Mouse (Mus musculus) lung, postnatal 10 days (tissue): ENCODE results near the gene Iapp.
A peak's percentile ranks its signal among the peaks of the same experiment; 100 is the strongest.
"Not testable (repeated sequence)": the region's sequence is repeated elsewhere in the genome, so short reads cannot be mapped to it uniquely, and the experiment has no call there.

Experiments used
- DNase-seq: peaks from one replicate; pipeline ENCODE4 v3.0.0; 2021

The Iapp gene

DNA sequence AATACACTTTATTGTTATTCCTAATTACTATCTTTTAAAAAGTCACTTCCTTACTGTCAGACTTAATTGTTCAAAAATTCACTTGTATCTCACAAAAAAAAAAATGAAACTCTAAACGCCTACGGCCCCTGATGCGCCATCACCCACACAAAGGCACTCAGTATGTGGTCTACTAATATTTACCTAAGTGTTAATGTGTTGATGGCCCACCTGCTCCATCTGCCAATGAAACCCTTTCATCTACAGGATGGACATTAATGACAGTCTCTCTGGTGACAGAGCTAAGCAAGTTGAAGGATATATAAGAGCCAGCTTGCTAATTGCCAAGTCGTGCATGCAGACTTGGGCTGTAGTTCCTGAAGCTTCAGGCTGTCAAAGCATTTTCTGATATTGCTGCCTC, at the start of gene Iapp:
TSS of gene Iapp (plus strand) at position 326 of the 400 bp plus-strand sequence.
- DNase-seq = no peak

DNA sequence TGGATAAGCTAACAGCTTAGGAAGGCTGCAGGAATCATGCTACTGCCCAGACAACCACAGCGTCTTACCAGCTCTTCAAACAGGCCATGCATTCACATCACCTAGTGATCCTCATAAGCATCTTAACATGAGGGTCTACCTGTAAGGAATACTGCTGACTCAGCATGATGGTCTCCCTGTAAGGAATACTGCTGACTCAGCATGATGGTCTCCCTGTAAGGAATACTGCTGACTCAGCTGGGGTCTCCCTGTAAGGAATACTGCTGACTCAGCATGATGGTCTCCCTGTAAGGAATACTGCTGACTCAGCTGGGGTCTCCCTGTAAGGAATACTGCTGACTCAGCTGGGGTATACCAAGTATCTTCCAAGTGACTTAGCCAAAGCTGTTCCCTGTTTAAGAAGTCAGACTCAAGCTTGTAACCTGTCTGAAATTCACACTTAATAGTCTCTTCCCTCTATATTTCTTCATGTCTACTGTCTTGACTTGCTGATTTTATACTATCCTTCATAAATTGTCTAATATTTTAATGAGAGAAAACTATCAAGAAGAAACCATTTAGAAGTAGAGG, 47.4 kb upstream of the Iapp start:
- DNase-seq = not testable (repeated sequence)

DNA sequence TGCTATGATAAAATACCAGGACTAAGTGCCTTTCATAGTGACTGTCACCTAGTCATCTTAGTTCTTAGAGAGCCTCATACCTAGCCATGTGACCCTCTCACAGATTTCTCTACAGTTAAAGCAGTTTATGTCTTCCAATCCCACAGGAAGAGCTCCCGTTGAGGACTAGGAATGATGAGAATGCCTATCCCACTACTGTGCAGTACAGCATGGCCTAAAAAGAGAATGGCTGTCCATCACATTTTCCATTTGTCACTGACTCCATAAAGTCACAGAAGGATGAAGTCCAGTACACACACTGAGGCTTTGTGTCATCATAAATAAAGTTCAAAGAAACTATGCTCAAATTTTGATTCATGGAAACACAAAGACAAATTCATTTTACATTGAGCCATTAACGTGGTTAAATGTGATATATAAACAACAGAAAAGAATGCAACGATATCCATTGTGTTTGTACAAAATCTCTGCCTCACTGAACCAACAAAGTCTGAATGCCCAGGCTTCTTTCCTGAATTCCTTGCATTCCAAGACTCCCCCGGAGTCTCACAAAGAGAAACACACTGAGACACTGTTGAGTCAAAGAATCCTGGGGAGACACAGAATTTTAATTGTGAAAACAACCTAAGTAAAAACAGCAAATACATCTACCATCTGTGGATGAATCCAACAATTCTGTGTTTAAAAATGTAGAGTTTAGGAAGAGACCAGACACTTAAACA, 22.3 kb upstream of the Iapp start:
- DNase-seq = no peak

DNA sequence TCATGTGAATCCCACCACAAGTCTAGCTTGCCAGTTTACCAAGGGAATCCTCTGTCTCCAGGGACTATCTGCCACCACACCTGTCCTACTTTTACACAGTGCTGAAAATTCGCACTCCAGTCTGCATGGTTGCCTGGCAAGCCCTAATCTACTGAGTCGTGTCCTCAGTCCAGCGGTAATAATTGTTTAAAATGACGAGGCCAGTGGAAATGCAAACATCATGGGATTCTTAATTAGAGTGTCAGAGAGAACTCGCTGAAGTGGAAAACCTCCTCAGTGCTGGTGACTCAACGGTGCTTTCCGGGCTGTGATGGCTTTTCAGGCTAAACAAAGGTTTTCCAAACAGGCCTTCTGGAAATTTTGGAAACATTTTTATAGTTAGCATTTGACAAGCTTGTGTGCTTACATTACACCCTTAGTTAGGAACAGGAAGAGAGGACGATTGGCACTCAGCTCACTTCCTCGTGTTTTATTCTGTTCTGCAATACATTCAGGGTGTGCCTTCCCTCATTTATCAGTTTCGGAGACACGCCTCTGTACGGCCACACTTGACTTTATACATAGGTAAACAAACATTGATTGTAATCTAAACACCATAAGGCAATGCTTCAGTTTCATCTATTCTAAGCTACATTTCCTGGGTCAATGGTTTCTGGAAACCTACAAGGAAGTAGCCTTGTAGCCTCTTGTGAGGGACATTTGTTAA, 8.7 kb upstream of the Iapp start:
- no peak for DNase-seq

DNA sequence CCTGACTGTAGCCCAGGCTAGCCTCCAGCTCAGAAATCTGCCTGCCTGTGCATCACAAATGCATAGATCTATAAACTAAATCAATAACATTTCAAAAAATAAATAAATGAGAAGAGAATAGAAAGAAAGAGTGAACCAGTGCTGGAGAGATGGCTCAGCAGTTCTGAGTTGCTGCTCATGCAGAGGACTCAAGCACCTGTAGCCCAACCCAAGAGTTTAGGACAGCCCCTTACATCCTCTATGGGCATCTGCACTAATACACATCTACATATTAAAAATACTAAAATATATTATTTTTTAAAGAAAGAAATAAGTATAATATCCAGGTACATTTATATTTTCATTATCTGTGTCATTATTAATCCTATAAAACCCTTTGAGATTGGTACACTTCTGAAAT, 6.9 kb downstream of the Iapp start:
- DNase-seq = no peak

DNA sequence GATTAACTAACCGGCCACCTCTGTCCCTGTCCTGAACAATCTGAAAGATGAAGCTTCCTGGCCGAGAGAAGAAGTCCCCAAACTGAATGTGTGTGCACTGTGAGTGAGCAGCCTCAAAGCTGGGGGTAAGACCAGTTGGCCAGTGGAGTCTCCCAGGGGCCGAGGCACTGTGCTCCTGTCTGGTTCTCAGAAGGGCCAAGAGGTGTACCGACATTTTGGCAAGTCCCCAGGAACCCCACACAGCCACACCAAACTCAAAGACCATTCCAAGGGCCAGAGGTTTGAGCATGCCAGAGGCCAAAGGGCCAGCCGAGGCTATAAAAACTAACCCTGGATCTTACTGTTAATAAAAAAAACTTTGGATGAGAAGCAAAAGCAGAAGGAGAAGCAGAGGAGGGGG, 16.1 kb downstream of the Iapp start:
- DNase-seq = no peak

DNA sequence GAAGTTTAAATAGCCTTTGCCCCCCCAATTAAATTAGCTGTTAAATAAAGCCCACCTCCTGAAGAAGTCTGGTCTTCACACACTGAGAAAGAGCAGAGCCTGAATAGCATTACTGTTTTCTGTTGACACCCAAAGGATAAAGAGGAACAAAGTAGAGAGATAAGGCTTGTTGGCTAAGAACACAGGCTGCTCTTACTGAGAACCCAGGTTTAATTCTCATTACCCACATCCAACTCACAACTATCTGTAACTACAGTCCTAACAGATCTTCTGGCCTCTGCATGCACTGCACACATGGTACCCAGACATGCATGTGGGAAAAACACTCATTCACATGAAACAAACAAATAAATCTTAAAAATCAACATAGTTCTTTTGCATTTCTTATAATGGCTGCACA, 18.9 kb downstream of the Iapp start:
- DNase-seq = no peak

DNA sequence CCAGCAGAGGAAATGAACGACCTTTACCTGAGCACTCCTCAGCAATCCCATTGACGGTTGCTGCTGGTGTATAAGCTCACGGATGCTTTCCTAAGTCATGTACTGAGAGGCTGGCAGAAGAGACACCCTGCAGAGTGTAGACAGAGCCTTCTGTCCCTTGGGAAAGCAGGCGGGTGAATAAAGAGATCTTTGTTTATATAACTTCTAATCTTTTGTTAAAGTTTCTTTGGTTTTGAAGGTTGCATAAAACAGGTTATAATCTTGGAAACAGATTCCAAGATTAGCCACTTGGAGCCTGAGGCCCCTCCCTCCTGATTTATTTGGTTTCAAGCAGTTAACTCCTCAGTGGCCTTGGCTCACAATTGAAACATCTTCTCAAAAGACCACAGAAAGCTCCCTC, 24.7 kb downstream of the Iapp start, which contains the start of gene Slco1a5:
TSS of gene Slco1a5 (minus strand) at position 101 of the 400 bp plus-strand sequence.
- DNase-seq = no peak

DNA sequence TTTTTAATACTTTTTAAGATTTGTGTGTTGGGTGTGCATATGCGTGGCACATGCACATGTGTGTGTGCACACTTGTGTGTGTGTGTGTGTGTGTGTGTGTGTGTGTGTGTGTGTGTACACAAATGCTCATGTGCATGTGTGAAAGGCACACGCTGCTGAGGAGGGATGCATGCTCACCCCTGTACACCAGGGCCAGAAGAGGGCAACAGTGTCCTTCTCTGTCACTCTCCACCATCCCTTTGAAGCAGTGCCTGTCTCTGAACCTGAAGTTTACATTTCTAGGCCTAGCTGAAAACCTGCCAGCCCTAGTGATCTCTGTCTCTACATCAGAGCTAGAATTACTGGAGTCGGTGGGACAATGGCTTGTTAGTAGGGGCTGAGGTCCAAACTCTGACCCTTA, 28.4 kb downstream of the Iapp start:
- DNase-seq = no peak

DNA sequence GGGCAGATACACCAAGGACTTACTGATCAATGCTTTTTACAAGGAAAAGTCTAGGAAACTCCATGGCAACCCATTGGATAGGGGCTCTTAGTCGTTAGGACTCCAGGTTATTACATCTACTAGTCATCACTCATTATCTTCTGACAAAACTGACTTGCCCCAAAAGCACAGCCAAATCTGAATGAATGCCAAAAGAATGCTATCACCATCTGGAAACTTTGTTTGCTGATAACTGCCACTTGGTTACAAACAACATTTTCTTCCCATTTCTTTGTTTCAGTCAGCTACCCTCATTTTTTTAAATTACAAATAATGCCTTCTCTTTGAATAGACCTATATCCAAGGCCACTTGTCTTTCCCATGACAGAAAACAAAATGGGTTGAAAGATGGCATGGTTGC, 31.0 kb downstream of the Iapp start:
- no peak for DNase-seq

DNA sequence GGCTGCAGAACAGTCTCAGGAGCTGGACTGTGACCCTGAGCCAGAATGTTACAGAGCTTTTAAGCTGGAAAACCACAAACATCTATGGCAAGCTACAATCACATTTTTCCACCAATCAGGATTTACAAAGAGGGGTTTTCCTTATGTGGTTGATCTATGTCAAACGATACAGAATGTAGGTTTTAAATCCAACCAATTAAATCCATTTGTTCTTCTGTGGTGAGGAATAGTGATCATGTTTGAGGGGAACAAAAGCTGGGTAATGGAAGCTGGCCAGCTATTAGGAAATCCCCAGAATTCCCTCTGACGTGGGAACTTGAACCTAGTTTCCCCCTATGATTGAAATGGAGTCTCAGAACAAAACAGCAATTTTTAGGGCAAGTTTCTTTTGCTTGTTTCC, 40.7 kb downstream of the Iapp start:
- DNase-seq = no peak

DNA sequence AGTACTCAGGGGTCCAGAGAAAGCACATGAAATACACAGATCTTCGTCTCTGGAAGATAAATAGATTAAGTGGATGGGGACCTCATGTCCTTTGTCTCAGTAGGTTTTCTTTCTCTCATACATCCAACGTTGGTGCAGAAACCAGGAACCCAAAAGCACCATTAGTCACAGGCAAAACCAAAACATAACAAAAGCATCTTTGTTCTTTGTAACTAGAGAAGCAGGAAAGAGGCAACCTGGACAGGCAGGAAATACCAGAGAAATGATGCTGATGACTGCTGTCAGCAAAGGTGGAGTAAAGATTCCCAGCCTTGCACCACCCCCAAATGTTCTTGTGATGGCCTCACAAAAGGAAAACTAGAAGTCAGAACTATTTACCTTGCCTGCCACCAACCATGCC, 41.4 kb downstream of the Iapp start:
- no peak for DNase-seq

DNA sequence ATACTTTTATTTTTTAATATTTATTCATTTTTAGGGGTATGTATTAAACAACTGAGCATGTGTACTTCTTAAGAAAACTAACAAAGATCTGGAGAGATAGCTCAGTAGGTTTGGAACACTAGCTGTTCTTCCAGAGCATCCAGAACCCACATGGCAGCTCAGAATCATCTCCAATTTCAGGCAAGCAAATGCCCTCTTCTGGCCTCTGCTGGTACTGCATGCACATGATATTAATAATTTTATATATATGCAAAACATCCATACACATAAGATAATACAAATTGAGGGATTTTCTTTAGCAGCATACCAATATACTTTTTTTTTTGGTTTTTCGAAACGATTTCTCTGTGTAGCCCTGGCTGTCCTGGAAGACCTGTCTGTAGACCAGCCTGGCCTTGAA, 45.3 kb downstream of the Iapp start:
- DNase-seq = peak; percentile 54

DNA sequence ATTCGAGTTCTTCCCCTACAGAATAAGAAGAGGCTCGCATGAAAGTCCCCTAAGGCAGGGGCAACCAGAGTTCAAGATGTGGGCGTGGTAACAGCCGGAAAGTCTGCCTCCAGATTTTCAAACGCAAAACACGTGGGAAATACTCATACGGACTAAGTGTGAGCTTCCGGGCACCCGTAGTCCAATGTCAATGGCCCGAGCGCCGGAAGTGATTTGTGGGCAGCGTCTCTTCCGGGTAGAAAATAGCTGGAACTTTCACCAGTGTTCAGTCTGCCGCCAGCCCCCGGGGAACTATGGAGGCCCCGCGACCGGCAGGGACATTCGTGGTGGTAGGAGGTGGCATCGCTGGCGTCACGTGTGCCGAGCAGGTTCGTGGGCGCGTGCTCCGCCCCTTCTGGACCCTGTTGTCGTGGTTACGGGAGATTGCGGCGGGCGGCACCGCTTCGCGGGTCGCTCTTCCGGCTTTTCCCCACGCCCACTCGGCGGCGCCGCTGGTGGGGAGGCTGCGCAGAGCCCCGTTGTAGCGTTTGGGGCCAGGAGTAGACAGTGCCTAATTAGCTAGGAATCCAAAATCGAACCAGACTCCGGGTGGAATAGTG, 47.3 kb downstream of the Iapp start, which contains the start of gene Pyroxd1:
TSS of gene Pyroxd1 (plus strand) at position 215 of the 599 bp plus-strand sequence.
- DNase-seq = peak; percentile 90

DNA sequence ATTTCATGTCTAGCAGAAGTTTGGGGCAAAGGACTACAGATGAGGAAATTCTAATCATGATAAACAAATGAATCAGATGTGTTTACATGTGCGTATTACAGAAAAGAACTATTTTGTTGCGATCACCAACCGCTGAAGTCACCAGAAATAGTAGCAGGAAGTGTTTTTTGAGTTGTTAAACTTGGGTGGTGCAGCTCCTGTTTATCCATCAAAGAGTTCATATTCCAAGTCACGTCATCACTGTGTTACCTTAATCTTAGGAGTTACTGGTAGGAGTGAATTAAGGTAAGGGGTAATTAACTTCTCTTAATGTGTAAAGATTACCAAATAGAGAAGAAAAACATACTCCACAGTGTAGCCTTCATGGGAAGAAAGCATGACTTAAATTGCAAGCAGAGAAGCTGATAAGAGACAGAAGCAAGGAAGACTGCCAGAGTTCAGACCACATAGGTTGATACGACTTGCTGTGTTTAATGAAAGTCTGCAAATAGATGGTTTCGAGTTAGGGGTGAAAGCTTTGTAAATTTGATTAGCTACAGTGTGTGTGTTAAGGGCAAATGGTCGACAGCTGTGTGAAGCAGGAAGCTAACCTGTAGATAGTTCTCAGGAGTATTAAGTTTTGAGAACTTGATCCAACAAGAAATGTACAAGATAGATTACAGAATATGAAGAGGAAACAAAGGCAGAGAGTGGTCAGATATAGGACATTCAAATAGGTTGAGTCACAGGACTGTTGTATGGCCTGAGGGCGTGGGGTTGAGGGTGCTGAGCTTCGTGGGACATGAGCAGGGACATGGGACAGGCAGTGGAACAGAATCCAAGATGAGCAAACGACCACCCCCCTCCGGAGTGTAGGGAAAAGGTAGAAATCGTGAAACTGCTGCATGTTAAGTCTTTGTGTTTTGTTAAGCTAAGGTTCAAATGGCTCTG, 48.2 kb downstream of the Iapp start:
- no peak for DNase-seq

DNA sequence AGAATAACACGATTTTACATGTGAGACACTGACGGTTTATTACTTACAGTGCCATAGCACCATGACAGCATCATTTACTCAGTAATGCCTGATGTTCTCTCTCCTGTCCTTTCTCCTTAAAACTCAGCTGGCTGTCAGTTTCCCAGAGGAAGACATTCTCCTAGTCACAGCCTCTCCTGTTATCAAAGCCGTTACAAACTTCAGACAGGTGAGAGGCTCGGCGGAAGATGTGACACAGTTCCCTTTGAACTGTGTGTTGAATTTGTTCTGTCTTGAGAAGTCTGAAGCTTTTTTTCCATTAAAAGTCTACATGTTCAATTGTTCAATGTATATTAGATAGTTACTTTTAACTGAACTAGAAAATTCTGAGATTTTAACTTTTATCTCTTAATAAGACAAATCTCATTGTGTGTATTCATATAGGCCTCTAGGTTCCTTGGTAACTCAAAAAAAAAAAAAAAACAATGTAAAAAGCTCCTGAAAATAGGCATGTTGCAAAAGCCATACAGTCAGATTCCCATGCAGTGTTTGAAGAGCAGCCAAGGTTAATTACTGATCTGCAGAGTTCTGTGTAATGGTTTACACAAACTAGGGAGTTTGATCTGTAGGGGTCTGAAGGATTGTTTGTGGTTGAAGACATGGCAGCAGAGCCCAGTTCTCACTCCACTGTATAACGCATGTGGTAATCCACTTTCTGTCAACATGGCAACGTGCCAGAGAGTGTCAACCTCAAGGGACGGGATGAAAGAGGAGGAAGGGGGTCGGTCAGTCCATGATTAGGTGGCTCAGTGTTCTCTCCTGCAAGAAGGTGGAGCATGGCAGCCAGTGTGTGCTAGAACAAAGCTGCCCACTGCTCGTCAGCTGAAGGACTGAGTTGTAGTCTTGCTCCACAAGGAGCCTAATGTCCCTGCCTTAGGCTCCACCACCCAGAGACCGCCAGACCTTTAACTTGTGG, 49.5 kb downstream of the Iapp start:
- DNase-seq = peak; percentile 21

DNA sequence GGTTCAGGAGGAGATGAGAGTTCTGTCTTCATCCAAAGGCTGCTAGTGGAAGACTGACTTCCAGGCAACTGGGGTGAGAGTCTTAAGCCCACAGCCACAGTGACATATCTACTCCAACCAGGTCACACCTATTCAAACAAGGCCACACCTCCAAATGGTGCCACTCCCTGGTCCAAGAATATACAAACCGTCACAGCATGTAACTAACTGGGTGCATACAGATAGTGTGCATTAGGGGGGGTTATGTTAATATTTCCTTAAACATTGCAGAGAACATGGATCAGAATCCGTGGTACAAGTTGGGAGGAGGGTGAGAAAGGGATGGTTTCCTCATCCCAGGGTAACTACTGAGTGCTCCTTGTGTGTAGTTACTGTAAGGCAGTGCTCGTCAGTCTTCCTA, 53.9 kb downstream of the Iapp start:
- not testable (repeated sequence) for DNase-seq
